Mouse (Mus musculus) cerebellum, adult 18-20 months (tissue): ENCODE results near the gene Ube4a.
"Not testable (repeated sequence)": the region's sequence is repeated elsewhere in the genome, so short reads cannot be mapped to it uniquely, and the experiment has no call there.

Experiments
- DNase-seq, 2 experiments: peaks; one replicate each; pipeline ENCODE4 v3.0.0; 2021

The Ube4a gene

DNA sequence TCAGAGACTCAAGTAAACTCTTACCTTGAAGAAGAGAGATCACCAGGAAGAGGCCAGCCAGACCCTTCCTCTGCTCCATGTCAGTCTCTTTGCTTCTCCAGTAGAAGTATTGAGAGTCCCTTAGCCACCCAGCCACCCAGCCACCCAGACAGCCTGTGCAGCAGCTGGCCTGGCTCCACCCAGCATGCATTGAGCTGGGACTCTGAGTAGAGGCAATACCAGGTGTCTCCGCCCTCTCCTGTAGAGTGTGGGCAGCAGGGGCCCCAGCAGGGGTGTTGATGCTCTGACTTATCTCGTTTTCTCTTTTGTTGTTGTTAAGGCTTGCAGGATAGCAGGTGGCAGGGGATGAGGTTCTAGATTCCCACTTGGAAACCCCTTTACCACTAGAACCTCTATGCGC lies 14.8 kb upstream of the Ube4a start, which contains the start of gene Cd3g:
Gene Cd3g (minus strand): TSS at position 190 of the 400 bp plus-strand sequence.
- no peak for DNase-seq

DNA sequence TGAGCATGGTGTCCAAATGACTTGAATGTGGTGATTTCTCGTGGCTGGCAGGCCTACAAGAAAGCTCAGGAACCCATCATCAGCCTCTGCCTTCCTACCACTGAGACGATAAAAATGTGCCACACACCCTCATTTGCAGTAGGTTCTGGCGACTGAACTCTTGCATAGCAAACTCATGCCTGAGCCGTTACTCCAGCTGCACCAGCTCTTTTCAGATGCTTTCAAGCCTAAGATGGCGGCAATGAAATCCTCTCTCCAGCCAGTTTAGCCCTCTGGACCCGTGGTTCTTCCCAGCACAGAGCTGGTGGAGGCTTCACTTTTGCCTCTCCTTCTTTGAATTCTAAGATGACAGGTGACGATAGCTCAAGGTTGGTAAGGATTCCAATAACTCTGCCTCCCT lies 14.4 kb upstream of the Ube4a start:
- DNase-seq = no peak

DNA sequence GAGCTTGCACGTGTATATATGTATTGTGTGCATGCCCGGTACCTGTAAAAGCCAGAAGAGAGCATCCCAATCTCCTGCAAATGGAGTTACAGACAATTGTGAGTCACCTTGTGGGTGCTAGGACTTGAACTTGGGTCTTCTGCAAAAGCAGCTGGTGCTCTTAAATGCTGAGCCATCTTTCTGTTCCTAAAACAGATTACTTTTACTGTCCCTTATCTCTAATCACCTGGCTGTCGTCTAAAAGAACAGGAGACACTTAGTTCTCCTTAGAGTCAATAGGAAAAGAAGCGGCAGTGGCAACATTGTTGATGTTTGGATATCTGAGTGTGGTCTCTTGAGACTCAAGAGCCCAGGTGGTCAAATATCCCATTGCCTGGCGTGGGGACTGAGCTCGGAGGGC lies 12.4 kb upstream of the Ube4a start:
- DNase-seq = no peak

DNA sequence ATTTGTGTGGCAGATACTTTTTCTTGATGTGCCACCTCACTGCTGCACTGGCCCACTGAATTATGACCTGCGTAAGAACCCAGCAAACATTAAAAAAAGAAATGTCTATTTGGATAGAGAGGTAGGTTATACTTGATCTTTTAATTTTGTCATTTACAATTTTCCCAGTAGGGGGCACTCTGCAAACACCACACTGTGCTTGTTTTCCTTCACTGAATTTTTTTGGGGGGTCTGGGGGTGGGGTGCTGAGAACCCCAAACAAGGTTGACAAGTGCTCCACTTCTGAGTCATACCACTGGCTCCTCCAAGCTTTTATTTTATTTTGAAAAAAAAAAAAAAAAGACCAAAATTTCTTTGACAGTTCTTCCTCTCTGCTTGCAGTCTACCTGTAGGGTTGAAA lies 4.0 kb upstream of the Ube4a start:
- no peak for DNase-seq

DNA sequence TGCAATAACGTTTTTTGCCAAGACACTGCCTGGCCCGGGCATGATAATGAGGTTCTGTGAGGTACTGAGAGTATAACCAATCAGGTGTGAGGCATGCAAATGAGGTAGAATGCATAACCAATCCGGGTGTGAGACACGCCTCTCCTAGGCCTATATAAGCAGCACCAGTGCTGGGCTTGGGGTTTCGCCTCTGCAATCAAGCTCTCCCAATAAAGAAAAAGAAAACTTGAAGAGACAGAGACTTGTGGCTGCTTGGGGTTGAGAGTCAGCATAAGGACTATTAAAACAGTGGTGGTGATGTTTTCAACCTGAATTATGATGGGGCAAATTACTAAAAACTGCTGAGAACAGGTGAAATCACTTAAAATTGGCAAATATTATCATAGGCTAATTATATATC lies 2.4 kb upstream of the Ube4a start:
- not testable (repeated sequence) for DNase-seq

DNA sequence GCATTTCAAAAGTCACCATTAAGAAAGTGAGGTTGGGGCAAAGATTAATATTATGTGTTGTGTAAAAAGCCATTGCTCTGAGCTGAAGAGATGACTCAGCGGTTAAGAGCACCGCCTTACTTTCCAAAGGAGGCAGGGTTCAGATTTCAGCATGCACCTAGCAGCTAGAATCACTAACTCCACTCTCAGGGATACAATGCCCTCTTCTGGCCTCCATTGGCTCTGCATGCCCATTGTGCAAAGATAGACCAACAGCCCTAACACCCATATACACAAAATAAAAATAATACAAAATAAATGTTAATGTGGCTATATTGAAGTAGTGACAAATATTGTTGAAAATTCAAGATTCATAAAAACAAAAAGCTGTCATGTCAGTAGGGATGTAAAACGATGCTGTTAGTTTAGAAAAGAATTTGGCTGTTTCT lies 1.4 kb upstream of the Ube4a start:
- peak; percentile 87 to 91 for DNase-seq

DNA sequence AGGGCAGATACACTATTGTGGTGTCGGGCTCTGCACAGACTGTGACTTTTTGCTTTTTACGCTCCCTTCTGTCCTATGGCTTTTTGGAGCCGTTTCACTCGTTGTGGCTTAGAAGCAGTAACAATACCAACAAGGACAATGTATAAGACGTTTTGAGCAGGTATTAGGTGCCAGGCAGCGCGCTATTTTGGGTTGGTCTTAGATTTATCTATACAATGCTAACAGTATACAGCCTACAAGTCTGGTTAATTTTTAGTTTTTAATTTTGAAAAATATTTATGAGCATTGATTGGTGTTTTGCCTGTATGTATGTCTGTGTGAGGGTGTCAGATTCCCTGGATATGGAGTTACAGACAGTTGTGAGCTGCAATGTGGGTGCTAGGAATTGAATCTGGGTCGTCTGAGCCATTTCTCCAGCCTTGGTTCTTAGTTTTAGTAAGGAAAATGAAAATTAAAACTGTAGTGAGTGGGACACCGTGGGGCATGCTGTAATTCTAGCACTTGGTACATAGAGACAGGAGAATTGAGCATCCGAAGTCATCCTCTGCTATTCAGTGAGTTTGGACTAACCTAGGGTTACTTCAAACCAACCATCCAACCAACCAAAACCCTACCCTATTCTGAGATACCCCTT lies 550 bp upstream of the Ube4a start:
- DNase-seq = peak in 1 of 2 experiments; percentile 12

DNA sequence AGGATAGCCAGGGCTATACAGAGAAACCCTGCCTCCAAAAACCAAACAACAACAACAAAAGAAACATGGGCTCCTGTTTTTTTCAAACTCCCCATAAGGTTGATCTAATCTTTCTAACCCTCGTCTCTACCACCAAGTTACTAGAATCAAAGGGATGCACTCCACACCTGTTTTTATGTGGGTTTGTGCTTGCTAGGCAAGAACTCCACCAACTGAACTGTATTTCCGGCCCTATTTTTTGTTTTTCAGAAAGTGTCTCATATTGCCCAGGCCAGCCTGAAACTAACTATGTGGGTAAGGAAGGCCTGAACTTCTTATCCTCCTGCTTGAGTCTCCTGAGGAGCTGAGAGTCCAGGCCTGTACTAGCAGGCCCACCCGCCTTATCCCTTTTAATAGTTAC lies 11.0 kb downstream of the Ube4a start:
- no peak for DNase-seq

DNA sequence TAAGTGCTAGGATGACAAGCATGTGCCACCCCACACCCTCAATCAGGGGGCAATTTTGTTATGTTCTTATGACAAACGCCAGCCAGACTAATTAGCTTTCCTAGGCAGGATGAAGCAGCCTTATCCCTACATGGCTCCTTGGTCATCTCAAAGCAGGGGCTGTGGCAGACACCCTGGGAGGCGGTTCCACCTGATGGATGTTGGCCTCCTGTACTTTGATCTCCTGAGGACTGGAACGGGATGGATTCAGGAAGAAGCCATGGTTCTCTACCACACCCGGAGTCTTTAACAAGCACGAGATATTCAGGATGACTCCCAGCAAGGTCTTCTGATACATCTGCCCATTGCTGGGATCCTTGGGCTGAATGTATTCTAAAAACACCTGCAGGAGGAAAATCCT lies 17.6 kb downstream of the Ube4a start:
- no peak for DNase-seq

DNA sequence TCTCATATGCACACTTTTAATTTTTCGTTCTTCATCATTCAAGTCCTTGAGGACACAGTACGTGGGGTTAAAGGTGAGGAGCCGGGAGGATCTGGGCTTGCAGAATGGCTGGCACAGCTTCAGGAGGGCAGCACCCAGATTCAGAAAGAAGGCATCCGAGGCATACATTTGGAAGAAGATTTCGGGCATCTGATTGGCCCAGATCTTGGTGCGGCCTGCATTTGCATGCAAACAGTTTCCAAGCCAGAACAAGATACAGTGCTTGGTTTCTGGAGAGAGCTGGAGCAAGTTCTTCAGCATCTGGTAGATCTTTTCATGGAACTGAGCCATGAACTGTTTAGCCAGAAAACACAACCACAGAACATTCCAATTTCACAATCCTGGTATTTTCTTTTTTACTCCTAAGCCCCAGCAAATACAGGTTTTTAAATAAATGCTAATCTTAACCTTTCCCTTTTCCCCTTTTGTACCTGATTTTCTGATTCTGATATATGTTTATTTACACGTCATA lies 19.2 kb downstream of the Ube4a start:
- DNase-seq = no peak

DNA sequence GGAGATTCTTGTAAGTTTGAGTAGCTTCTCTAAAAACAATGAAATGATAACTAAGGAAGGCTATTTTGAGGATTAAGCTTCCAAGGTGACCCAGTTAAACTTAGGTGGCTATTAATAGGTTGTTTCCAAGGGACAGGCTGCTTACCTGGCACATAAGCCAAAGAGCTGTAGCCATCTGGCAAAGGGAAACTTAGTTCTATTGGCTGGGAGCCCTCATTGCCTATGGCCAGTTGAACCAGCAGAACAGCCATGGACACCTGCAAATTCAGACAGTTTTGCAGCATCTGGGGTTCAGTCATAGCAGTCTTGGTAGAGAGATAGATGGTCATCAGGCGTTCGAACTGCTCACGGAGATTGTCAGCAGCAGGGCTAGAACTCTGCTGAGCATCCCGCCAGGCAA lies 23.0 kb downstream of the Ube4a start:
- DNase-seq = peak; percentile 79 to 83

DNA sequence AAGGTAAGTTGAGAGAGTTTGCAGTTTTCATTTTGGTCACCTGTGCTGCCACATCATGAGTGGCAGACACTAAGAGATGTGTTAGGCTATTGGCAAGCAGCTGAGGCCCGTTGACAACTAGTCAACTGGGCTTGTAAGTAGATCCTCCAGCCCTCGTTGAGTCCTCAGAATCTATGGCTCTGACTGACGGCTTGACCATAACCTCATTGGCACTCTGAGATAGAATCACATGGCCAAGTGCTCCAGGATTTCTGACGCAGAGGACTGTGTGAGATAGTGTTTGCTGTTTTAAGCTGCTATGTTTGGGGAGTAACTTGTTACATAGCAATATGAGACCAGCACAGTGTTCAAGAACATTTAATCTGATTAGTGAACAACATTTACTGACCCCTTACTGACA lies 23.6 kb downstream of the Ube4a start:
- peak in 1 of 2 experiments; percentile 30 for DNase-seq

DNA sequence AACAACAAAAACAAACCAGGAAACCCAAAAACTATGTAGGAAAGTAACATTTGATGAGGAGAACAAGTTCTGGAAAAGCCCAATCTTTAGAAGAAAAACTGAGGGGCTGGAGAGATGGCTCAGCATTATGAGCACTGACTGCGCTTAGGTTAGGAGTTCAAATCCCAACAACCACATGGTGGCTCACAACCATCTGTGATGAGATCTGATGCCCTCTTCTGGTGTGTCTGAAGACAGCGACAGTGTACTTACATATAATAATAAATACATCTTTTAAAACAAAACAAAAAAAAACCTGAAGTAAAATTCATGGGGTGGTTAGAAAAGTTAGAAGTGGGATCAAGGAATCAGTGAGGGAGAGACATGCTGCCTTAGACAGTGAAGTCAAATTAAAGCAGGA lies 43.9 kb downstream of the Ube4a start:
- DNase-seq = no peak

DNA sequence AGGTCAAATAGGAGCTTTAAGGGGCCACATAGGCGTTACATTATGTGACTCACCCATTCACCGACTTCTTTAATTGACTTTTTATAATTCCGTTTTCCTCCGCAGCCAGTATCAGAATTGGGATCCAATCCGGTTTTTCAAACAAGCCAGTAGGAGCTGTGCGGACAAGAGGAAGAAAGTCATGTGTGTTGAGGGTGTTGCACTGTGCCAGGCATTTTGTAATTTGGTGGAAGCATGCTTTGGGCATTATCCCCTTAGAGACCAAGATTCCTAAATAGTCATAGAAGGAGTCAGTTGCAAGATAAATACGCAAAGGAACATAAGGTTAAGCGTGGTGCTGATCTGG lies 44.3 kb downstream of the Ube4a start:
- peak in 1 of 2 experiments; percentile 67 for DNase-seq

DNA sequence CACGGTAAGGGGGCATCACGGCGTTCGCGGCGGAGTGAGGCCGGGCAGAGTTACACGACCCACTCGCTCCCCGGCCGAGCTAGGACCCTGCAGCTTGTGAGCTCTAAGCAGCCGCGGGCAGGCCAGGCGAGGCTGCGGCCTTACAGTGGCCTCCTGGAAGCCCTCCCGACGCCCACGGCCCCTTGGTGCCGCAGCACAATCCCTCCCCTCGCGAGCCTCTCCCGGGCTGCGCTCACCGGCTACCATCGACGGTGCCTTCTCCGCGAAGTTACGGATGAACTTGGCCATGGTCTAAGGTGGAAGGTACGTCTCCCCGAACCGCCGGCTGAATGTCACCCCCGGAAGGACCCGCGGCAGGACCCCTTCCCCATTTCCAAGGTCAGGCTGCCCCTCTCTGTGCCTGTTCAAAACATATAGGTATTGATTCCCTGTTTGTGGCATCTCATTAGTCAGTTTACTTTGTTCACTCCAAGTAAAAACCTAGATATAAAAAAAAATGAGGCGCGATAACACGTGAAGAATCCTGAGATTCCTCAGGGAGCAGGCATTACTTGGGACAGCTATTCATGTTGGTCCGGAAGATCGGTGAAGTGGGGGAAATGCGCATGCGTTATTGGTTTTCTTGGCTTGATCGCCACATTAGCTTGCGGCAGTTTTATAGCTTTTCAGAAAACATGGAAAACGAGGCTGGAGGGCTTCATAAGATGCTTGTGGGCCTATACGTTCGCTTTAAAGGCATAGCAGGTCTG lies 44.9 kb downstream of the Ube4a start, which contains the start of gene Atp5l:
Gene Atp5l (minus strand): TSS at position 369 of the 749 bp plus-strand sequence.
- peak; percentile 82 to 88 for DNase-seq

DNA sequence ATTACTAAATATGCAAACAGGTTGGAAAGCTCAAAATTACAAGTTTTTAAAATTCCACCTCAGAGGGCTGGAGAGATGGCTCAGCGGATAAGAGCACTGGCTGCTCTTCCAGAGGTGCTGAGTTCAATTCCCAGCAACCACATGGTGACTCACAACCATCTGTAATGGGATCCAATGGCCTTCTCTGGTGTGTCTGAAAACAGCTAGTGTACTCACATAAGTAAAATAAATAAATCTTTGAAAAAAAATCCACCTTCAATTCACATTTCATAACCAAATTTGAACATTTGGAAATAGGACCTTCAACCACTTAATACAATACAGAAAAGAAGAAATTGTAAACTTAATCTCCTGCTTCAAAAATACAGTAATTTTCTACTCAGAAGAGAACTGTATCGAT lies 45.8 kb downstream of the Ube4a start:
- no peak for DNase-seq

DNA sequence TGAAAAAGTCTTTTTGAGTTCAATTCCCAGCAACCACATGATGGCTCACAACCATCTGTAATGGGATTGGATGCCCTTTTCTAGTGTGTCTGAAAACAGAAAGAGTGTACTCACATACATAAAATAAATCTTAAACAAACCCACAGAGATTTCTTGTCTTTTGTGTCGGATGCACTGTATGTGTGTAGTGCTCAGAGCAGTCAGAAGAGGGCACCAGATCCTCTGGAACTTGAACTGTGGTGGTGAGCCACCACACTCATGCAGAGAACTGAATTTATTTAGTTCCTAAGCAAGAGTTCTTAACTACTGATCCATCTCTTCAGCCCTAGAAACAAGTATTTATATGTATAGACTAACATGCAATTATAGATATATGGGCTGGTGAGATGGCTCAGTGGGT lies 49.2 kb downstream of the Ube4a start:
- DNase-seq = peak; percentile 57 to 68

DNA sequence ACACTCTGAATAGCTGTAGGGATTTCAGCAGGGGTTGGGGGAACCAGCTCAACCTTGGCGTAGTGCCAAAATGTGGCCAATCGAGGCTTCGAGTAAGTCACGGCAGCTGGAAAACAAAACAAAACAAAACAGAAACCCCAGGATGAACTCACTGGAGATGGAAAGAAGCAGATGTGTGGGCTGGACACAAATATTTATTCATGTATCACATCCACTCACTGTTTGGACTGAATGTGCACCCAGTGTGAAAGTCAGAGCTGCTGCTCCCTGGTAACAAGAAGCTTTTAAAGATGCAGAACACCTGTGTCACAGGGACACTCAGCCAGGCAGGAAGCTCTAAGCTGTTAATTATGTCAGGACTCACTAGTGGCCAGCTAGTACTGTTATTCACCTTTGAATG lies 50.7 kb downstream of the Ube4a start:
- no peak for DNase-seq

DNA sequence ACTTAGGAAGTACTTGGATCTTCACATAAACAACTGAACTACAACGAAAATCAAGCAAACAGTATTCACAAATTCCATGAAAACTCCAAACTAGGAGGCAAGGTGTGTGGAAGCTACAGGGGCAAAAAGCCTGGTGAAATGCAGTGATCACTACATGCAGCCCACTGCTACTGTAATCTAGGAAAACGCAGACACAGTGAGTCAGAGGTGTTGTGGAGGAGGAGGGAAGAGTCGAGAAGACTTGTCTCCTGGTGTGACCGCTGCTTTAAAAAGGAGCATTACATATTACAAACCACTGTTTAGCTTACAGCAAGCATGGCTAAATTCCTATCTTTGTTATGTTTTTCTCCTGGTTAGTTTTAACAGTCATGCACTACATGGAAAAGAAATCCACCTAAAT lies 54.0 kb downstream of the Ube4a start:
- DNase-seq = no peak

DNA sequence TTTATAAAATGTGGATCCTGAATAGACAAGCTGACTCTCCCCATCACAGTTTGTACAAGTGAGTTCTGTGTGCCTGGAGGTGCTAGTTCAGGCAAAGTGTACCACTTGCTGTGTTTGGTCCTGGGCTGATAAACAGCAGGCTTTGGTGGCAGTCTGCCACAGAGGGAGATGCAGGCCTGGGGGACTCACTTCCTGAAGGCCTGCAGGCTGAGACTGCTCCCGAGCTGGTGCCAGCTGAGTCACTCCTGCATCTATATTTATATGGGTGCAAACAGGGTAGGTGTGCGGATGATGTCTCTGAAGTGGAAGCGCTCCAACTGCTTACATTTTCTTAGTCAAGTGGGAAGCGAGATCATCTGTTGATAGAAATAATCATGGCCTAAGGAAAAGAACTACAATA lies 59.8 kb downstream of the Ube4a start:
- DNase-seq = peak; percentile 55 to 56

DNA sequence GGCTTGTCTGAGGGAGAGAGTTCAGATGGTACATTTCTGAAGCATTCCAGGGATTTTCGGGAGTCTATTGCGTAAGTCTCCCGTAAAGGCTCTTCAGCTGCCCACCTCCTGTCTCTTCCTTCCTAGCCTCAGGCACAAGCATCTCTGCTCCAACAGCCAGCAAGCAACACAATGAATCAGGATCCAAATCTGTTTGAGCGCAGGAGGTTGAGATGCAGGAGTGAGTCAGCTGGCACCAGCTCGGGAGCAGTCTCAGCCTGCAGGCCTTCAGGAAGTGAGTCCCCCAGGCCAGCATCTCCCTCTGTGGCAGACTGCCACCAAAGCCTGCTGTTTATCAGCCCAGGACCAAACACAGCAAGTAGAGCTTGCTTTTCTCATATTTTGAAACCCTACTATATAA lies 60.4 kb downstream of the Ube4a start:
- peak; percentile 82 to 88 for DNase-seq

DNA sequence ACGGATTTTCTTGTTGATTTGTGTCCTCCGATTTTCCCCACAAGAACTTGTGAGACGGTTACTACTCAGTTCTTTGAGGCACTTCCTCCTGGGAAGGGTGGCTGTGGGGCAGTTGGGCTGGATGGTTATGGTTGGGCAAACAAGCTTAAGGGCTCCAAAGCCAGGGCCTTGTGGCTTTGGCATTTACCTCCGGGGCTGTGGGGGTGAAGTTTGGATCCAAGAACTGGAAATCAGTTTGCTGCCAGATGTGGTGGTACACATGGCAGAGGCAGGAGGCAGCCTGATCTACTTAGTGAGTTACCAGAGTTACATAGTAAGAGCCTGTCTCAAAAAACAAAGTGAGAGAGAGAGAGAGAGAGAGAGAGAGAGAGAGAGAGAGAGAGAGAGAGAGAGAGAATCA lies 61.5 kb downstream of the Ube4a start:
- DNase-seq = no peak

DNA sequence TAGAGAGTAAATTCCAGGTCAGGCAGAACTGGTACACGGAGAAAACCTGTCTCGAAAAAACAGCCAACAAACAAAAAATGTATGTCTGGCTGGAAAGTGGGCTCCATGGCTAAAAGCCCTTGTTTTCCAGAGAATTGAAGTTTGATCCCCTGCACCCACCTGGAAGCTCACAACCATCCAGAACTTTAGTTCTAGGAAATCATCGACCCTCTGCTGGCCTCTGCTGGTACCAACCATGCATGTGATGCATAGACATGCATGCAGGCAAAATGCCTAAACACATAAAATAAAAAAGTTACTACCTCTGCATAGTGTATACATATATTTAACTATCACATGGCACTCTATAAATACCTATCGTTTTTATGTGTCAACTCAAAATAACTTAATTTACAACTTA lies 65.0 kb downstream of the Ube4a start:
- no peak for DNase-seq

DNA sequence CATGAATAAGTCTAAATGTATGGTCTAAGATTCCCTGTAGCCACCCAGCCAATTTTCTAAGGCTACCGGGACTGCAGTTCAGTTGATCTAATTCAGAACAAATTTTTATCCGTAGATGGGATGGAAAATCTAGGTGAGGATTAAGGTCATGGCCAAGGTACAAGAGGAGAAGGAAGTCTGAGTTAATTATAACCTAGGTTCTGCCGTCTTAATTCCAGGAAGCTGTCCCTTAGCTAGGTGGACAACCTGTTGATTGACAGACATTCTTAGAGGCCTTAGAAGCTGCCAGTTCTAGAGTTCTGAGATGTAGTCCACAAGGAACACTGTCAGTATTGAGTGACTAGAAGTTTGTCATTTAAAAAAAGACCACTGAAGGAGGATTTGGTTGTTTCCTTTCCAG lies 65.7 kb downstream of the Ube4a start:
- DNase-seq = no peak

DNA sequence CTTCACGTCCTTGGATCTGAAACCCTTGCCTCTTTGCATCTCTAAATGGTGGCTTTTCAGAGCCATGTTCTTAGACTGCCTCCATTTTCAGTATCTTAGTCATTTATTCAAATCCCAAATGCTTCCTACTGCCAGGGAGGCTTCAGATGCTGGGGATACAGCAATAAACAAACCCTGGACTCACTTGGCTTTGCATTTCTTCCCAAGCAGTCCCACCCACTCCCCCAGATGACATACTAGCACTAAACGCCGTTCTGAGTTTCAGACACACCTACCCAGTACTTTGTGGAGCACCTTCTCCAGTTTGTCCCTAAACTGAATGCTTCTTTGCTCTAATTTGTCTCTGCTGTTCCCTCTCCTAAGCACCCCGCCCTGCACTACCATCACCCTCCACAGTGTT lies 68.4 kb downstream of the Ube4a start:
- no peak for DNase-seq
